Mouse (Mus musculus): ENCODE data around the gene Rbm4b. TPM values are rescaled to one million over a fixed set of nuclear protein-coding genes. Genes with fewer than 3 reads are reported as not detected.

The Rbm4b gene
- total RNA-seq (2022), result 10 to 100 TPM; 14.6 to 20.0 (median 17.2) TPM

DNA sequence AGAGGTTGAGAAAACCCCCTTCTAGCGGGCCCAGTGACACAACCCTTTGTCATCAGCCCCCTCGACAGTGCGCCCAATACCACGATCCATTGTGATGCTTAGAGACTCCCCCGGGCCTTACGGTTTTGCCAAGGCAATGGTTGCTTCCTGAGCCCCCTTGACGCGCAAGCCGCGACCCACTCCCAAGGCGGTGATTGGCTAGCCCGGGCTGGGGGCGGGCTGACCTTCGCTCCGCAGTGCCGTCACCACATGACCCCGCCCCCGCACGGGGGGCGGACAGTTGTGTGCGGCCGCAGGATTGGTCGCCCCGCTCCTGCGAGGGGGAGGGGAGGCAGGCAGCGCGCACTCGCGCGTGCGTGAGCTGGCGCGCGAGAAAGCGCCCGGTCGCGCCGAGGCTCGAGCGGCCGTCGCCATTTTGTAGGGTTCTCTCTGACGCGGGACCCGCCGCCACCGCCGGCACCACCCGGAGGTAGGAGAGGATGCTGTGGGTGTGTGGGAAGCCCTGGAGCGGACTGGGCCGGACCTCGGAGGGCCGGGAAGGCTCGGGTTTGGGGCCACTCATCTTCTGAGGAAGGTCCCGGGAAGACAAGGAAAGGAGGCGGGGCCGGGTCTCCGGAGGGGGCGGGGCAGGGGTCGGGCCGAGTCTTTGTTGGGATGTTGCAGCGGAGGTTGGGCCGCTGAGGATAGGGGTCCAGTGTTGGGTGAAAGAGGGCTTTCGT, at the start of gene Rbm4b:
TSS of gene Rbm4b (plus strand) at position 305 of the 719 bp plus-strand sequence.
- DNase-seq (ENCODE audit: low spot score in 2 of 2), result peak; percentile 94 to 96

- no peak for DNase-seq (ENCODE audit: low spot score in 2 of 2)
Observed at GRCm38 (mm10) chr19:4708765-4709164, 47.5 kb upstream of the Rbm4b start.

- peak; percentile 80 to 83 for DNase-seq (ENCODE audit: low spot score in 2 of 2)
Observed at GRCm38 (mm10) chr19:4711098-4711600, 45.1 kb upstream of the Rbm4b start, which contains the start of gene Sptbn2. Gene Sptbn2, plus strand, starts transcription at chr19:4711167.

DNA sequence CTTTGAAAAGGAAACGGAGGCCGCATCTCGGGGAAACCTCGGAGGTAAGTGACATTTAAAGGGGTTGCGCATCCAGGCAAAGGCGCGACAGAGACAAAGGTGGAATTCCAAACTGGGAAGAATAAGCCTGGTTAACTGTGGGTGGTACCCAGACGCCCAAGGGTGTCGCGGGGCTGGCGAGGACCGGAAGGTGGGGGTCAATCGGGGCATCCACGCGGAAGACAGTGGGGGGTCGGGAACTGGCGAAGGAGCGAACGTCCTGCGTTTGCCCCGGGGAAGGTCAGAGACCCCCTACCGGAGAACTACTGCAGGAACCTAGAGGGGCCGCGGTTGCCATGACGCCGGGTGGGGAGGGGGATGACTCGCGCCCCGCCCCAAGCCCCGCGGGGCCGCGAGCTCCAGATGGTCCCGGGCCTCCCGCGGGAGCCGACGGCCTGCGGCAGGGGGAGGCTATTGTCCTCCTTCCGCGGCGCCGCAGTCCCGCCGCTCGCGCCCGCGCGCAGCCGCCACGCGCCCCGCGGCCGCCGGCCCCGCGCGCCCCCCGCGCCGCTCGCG, 44.6 kb upstream of the Rbm4b start:
- no peak for DNase-seq (ENCODE audit: low spot score in 2 of 2)

DNA sequence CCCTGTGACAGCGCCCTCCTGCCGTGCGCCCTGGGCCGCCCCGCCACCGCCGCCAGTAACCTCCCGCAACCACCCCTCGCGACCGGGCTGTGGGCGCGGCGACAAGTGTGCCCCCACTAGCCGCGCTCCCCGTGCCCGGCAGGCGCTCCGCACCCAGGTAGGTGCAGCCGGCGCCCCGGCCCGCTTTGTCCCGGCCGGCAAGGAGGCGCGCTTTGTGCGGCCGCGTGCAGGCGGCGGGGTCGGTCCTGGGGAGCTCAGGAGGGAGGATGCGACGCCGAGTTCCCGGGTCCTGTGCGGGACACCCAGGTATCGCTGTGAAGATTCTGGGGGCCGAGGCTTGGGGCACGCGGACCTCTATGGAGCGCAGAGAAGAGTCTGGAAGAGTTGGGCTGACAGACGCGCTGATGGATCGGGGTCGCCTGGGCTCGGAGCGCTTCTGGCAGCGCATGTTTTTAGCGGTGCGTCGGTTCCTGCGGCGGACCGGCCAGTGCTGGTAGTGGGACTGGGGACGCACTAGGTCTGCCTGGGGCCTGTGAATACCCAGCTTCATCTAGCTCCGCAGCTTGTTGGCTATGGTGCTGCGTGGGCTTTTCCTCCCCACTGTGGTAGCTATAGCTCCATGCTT, 44.0 kb upstream of the Rbm4b start:
- DNase-seq (ENCODE audit: low spot score in 2 of 2), result no peak

GRCm38 (mm10) chr19:4712781-4713526, 43.3 kb upstream of the Rbm4b start:
- DNase-seq (ENCODE audit: low spot score in 2 of 2), result no peak

DNA sequence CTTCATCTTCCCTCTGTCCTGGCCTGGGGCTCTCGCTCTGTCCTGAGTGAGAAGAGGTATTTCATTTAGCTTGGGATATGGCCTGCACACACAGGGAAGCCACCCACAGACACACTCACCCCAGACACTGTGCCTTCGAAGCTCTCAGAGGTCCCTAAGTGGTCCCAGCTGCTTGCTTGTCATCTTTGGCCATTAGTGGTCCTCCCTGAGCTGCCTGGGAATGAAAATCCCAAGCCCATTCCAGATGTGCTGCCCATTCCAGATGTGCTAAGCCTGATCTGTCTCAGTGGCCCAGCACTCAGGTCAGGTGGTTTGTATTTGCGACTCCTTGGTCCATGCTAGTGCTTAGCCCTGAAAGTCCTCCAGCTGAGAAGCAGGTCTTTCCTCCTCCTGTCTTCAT, 42.4 kb upstream of the Rbm4b start:
- no peak for DNase-seq (ENCODE audit: low spot score in 2 of 2)

- DNase-seq (ENCODE audit: low spot score in 2 of 2), result no peak
Observed at GRCm38 (mm10) chr19:4716756-4717155, 39.5 kb upstream of the Rbm4b start.

DNA sequence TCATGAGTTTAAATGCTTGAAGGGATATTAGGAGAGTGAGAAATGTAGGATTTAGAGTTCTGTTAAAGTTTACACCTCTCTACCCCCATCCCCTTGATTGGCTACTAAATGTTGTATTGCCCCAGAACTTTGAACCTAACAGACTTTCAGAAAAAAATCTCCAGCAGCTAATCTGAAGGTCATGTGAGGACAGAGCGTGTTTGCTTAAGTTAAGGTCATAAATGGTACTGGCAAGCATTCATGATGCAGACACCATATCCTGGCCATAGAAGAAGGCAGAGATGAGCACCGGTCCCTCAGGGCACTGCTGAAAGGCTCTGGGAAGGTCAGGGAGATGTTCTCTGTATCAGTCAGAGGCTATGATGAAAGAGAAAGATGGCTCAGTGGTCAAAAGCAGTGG, 39.0 kb upstream of the Rbm4b start:
- no peak for DNase-seq (ENCODE audit: low spot score in 2 of 2)

DNA sequence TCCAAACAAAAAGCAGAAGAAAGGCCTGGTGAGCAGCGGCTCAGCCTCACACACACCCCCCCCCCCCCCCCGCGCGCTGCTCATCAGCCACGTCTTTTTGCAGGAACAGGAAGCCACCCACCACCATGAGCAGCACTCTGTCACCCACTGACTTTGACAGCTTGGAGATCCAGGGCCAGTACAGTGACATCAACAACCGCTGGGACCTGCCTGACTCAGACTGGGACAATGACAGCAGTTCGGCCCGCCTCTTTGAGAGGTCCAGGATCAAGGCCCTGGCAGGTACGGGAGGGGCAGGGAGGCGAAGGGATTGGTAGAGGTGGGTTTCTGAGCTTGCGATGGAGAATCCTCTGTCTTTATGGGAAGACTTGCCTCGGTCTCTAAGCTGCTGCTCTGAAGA, 37.6 kb upstream of the Rbm4b start:
- no peak for DNase-seq (ENCODE audit: low spot score in 2 of 2)

GRCm38 (mm10) chr19:4719351-4719764, 36.9 kb upstream of the Rbm4b start:
- no peak for DNase-seq (ENCODE audit: low spot score in 2 of 2)

DNA sequence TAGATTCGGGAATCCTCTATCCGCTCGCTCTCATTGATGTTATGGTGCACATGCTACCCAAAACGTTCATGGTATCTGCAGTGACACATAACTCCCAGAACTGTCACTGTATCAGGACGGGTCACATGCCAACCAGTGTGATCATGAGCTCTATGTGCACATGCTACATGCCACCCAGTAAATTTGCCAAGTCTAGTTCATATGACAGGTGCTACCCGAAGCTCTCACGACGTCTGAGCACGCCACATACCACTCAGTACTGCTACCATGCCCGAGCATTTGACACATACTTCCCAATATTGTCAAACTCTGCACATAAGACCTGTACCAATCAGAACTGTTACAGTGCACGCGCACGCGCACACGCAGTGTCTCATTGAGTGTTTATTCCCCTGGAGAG, 36.2 kb upstream of the Rbm4b start:
- no peak for DNase-seq (ENCODE audit: low spot score in 2 of 2)

DNA sequence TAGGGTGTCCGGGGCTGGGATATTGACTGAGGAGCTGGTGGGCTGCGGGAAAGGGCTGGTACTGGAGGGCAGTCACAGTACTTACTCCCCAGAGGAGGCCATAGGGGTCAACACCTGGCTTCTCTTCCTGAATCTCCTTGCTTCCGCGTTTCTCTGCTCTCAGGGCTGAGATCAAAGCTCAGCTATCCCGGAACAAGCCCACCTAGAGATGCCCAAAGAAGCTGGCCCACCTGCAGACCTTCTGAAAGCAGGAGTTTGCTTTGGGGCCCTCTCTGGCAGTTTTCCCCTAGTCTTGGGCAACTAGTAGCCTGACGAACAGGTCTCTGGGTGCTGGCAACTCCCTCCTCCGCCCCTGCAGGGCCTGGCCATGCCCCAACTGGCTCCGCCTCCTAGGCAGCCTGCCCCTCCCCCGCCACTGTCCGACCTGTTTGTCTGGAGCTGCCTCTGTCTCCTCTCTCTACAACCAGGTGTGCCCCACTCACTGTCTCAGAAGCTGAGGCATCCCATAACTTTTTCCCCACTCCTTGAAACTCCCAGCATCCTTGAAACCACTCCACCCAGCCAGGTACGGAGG, 35.5 kb upstream of the Rbm4b start:
- DNase-seq (ENCODE audit: low spot score in 2 of 2), result no peak

DNA sequence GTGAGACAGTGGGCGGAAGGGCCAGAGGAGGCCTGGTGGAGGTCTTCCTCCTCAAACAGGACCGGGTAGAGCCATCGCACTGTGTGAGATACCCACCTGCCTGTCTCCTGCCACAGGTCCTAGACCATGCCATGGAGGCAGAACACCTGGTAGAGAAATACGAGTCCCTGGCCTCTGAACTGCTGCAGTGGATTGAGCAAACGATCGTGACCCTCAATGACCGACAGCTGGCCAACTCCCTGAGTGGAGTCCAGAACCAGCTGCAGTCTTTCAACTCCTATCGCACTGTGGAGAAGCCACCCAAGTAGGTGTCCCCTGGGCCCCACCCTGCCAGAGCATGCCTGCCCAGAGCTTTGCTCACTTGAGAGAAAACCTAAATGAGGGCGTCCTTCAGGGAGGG, 27.1 kb upstream of the Rbm4b start:
- no peak for DNase-seq (ENCODE audit: low spot score in 2 of 2)

GRCm38 (mm10) chr19:4733052-4733451, 23.2 kb upstream of the Rbm4b start:
- no peak for DNase-seq (ENCODE audit: low spot score in 2 of 2)

DNA sequence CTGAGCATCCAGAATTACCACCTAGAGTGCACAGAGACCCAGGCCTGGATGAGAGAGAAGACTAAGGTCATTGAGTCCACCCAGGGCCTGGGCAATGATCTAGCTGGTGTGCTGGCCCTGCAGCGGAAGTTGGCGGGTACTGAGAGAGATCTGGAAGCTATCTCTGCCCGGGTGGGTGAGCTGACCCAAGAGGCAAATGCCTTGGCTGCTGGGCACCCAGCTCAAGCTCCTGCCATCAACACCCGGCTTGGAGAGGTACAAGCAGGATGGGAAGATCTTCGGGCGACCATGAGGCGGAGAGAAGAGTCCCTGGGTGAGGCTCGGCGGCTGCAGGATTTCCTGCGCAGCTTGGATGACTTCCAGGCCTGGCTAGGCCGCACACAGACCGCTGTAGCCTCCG, 18.4 kb upstream of the Rbm4b start:
- DNase-seq (ENCODE audit: low spot score in 2 of 2), result no peak

GRCm38 (mm10) chr19:4739053-4739452, 17.2 kb upstream of the Rbm4b start:
- no peak for DNase-seq (ENCODE audit: low spot score in 2 of 2)

- no peak for DNase-seq (ENCODE audit: low spot score in 2 of 2)
Observed at GRCm38 (mm10) chr19:4739762-4740161, 16.5 kb upstream of the Rbm4b start.

GRCm38 (mm10) chr19:4741482-4741881, 14.8 kb upstream of the Rbm4b start:
- DNase-seq (ENCODE audit: low spot score in 2 of 2), result no peak

DNA sequence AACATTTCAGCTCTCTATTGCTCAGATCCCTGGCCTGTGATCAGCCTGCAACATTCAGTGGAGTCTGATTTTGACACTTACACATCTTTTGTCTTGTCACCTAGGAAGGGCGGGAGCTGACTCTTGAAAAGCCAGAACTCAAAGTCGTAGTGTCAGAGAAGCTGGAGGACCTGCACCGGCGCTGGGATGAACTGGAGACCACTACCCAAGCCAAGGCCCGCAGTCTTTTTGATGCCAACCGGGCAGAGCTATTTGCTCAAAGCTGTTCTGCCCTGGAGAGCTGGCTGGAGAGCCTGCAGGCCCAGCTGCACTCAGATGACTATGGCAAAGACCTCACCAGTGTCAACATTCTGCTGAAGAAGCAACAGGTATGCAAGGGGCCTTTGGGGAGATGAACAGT, 14.1 kb upstream of the Rbm4b start:
- no peak for DNase-seq (ENCODE audit: low spot score in 2 of 2)

- no peak for DNase-seq (ENCODE audit: low spot score in 2 of 2)
Observed at GRCm38 (mm10) chr19:4743524-4743923, 12.8 kb upstream of the Rbm4b start.

- no peak for DNase-seq (ENCODE audit: low spot score in 2 of 2)
Observed at GRCm38 (mm10) chr19:4744026-4744425, 12.3 kb upstream of the Rbm4b start.
